Mouse (Mus musculus): Measurements from ENCODE around the gene Mllt11. TPM values are rescaled to one million over a fixed set of nuclear protein-coding genes. Genes with fewer than 3 reads are reported as not detected.

Gene Mllt11
- polyA plus RNA-seq, 1 experiment from 2014 or later, result 14.2 TPM

Other genes with a start within 250 kb of the Mllt11 start
- gene Zfp687, start 216.7 kb downstream of the Mllt11 start, polyA plus RNA-seq (2014; fragmentation: Nextera tagmentation; extraction: Ambion mirVana), result 13.5 and 16.9 TPM in 2 replicates
- gene Psmd4, start 189.6 kb downstream of the Mllt11 start, polyA plus RNA-seq (2014; fragmentation: Nextera tagmentation; extraction: Ambion mirVana), result 176 and 188 TPM in 2 replicates
- 11.9 and 12.7 TPM in 2 replicates for gene Pip5k1a, start 125.2 kb downstream of the Mllt11 start, polyA plus RNA-seq (2014; fragmentation: Nextera tagmentation; extraction: Ambion mirVana)
- 87.5 and 95.7 TPM in 2 replicates for gene Vps72, start 121.1 kb downstream of the Mllt11 start, polyA plus RNA-seq (2014; fragmentation: Nextera tagmentation; extraction: Ambion mirVana)
- 1.6 and 2.2 TPM in 2 replicates for gene Tmod4, start 107.7 kb downstream of the Mllt11 start, polyA plus RNA-seq (2014; fragmentation: Nextera tagmentation; extraction: Ambion mirVana)
- gene Scnm1, start 98.2 kb downstream of the Mllt11 start, polyA plus RNA-seq (2014; fragmentation: Nextera tagmentation; extraction: Ambion mirVana), result 58.5 and 58.7 TPM in 2 replicates
- gene Lysmd1, start 98.1 kb downstream of the Mllt11 start, polyA plus RNA-seq (2014; fragmentation: Nextera tagmentation; extraction: Ambion mirVana), result 8.1 and 8.4 TPM in 2 replicates
- gene Tnfaip8l2, start 89.8 kb downstream of the Mllt11 start, polyA plus RNA-seq (2014; fragmentation: Nextera tagmentation; extraction: Ambion mirVana), result 2.6 and 3.3 TPM in 2 replicates
- 3.2 and 5.8 TPM in 2 replicates for gene Sema6c, start 71.7 kb downstream of the Mllt11 start, polyA plus RNA-seq (2014; fragmentation: Nextera tagmentation; extraction: Ambion mirVana)
- gene Gabpb2, start 14.3 kb downstream of the Mllt11 start, polyA plus RNA-seq (2014; fragmentation: Nextera tagmentation; extraction: Ambion mirVana), result 6.6 and 7.9 TPM in 2 replicates
- 61.7 and 63.3 TPM in 2 replicates for gene Cdc42se1, start 3.4 kb downstream of the Mllt11 start, polyA plus RNA-seq (2014; fragmentation: Nextera tagmentation; extraction: Ambion mirVana)
- 0.23 and 0.46 TPM in 2 replicates for gene Gm128, start 9.4 kb upstream of the Mllt11 start, polyA plus RNA-seq (2014; fragmentation: Nextera tagmentation; extraction: Ambion mirVana)
- gene Bnipl, start 19.0 kb upstream of the Mllt11 start, polyA plus RNA-seq (2014; fragmentation: Nextera tagmentation; extraction: Ambion mirVana), result not detected in 2 replicates
- 25.6 and 28.8 TPM in 2 replicates for gene Mindy1, start 49.2 kb upstream of the Mllt11 start, polyA plus RNA-seq (2014; fragmentation: Nextera tagmentation; extraction: Ambion mirVana)
- gene Prune1, start 49.9 kb upstream of the Mllt11 start, polyA plus RNA-seq (2014; fragmentation: Nextera tagmentation; extraction: Ambion mirVana), result 29.8 and 31.7 TPM in 2 replicates
- gene Anxa9, start 75.0 kb upstream of the Mllt11 start, polyA plus RNA-seq (2014; fragmentation: Nextera tagmentation; extraction: Ambion mirVana), result 0.88 TPM in 2 replicates
- 118 and 123 TPM in 2 replicates for gene Cers2, start 82.6 kb upstream of the Mllt11 start, polyA plus RNA-seq (2014; fragmentation: Nextera tagmentation; extraction: Ambion mirVana)
- gene Setdb1, start 125.0 kb upstream of the Mllt11 start, polyA plus RNA-seq (2014; fragmentation: Nextera tagmentation; extraction: Ambion mirVana), result 22.1 and 24.4 TPM in 2 replicates
- not detected in 2 replicates for gene 4930558C23Rik, start 170.7 kb upstream of the Mllt11 start, polyA plus RNA-seq (2014; fragmentation: Nextera tagmentation; extraction: Ambion mirVana)
- 27.5 and 28.5 TPM in 2 replicates for gene Arnt, start 202.2 kb upstream of the Mllt11 start, polyA plus RNA-seq (2014; fragmentation: Nextera tagmentation; extraction: Ambion mirVana)